Mouse (Mus musculus): Measurements from ENCODE around the gene Ttc38.

The Ttc38 gene

DNA sequence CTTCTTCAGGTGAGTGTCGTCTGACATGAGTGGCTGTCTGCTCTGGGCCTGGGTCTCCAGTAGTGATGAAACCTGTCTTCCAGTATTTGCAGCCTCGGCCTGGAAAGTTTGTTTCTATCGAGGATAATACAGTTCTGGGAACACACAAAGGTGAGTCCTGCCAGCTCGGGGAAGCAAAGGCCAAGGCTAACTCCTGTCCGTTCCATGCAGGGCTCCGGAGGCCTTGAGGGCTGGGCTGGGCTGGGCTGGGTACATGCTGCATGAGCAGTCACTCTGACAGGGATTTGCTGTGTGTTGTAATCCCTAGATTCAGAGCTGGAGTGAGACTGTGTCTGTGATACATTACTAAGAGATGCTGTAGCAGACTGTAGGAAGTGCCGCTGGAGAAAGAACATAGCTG, 61.8 kb downstream of the Ttc38 start:
- no peak for DNase-seq (ENCODE audit: low spot score)

DNA sequence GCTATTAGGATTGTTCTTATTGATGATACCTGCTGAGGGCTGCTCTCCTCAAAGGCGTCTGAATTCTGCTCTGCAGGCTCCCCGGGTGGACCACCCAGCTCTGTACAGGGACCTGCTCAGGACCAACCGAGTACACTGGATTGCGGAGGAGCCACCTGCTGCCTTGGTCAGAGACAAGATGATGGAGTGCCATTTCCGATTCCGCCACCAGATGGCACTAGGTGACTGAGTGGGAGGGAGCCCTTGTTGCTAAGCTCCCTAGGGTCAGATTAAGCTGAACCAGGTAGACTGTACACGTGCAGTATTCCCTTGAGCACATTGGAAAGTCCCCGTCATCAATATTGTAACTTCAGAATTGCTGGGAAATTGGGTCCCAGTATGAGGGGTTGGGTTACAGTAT, 64.2 kb downstream of the Ttc38 start:
- peak; percentile 85 for DNase-seq (ENCODE audit: low spot score)

DNA sequence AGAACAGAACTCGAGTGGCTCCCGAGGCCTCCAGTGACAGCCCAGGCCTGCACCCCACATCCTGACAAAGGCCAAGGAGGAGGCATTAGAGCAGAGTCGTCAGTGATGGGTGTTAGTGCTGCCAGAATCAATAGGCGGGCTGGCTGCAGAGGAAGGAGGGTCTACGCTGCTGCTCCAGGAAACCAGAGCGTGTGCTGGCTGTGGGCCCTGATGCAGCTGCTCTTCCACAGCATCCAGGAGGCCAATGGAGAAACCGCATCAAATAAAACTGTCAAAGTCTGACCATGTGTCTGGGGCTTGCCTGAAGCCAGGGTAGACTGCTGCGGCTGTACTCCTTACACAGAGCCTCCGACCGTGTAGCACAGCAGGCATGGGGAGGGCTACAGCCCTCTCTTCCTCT, 65.0 kb downstream of the Ttc38 start:
- DNase-seq (ENCODE audit: low spot score): no peak

DNA sequence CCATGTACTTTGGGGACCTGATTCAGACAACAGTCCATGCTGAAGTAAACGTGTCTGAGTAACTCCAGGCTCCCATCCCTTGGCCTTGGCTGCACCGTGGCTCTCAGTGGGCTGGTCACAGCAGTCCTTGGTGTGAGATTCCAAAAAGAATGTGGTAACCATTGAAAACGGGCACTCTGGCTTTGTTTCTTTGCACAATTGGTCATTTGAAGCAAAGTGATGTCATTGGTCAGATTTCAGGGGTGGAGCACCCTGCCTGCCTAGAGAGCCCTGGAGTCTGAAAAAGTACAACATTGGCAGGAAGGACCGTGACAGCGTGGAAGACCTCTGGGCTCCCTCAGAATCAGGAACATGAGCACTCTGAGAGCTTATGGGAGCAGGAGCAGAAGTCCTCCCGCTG, 67.3 kb downstream of the Ttc38 start:
- no peak for DNase-seq (ENCODE audit: low spot score)

DNA sequence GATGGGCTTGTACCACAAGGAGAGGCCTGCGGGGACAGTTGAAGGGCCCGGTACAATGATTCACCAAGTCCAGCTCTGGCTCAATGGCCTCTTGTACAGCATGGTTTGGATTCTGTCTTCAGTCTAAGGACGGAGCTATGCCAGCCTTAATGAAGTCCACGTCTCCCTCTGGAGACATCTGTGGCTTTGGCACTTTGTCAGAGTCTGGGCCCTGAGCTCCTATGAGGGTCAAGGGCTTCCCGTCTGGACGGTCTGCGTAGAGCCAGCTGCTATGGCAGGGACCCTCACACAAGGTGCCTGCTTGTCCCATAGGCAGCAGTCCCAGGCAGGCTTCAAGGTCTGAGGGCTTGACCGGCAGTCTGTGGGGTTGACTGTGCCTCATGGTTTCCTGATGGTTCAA, 68.2 kb downstream of the Ttc38 start:
- DNase-seq (ENCODE audit: low spot score): no peak

DNA sequence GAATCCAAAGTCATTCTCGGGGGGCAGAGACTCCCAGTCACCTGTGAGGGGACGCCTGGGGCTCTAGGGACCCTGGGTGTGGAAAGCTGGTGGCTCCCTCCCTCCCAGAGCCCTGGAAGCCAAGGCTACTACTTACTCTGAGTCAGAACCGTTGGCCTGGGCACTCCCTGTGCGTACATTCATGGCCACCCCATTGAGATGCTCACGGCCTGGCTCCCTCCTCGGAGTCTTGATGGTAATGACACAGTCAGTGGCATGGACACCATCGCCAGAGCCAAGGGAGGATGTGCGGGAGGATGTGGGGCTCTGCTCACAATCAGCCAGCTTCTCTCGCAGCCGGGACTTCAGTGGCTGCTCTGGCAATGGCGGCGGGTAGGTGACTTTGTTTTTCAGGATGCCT, 68.7 kb downstream of the Ttc38 start:
- no peak for DNase-seq (ENCODE audit: low spot score)

DNA sequence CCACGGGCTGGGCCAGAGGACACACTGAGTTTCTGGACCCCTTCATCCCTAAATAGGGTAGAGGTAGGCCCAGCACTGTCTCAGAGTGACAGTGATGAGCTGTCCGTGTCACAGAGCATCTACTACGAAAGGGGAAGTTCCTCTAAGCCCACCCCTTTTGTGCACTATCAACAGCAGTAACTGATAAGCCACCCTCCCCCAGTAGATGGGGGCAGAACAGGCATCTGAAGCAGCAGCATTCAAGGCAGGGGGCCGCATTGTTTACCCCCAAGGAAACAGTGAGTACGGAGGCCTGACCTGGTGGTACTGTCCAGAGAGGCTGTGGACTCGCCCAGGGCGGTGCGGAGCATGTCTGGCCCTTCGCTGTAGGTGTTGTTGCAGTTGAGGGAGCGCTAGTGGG, 70.4 kb downstream of the Ttc38 start:
- no peak for DNase-seq (ENCODE audit: low spot score)

DNA sequence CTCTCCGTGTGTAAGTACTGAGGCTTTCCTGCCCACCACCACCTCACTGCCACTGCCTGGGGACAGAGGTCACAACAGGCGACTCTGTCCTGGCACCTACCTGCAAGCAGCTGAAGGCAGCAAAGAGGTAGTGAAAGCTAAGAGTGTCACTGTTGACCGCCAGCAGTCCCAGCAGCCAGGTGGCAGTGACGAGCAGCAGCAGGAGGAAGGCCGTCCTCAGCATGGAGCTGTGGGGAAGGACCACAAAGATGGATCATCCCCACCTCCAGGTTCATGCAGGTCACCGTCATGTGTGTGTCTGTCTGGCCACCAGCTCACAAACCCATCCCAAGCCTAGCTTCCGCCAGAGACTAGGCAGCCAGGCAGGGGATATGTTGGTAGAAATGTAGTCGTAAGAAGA, 71.7 kb downstream of the Ttc38 start:
- DNase-seq (ENCODE audit: low spot score): no peak

All from urinary bladder, postnatal 14 days (tissue).